Comparison of ENCODE assay signal across 1 mouse cellular context in genomic region chr5:121593451-121594401, GRCm38 (mm10).
TF ChIP-seq lines count a peak whose summit lies in the region.

Gene Aldh2 (minus strand): TSS chr5:121593824.

TF ChIP-seq in CH12.LX, 34 proteins besides CTCF, POLR2A, EP300 and RAD21 (continued from another document):
- TF ChIP-seq JUN (IDR thresholded peaks at IDR 0.05; ENCODE audit: insufficient read depth, low read depth, low read length) (no peak), NELFE (IDR thresholded peaks at IDR 0.05; ENCODE audit: low read depth, low read length) (peak; percentile 80), ELF1 (IDR thresholded peaks at IDR 0.05; ENCODE audit: low read depth, low read length) (peak; percentile 16; the same call in 1 of the 2 replicates), ETS1 (conservative IDR thresholded peaks at IDR 0.05; ENCODE audit: low read depth, low read length) (no peak), USF1 (IDR thresholded peaks at IDR 0.05; ENCODE audit: low read depth, low read length) (peak; percentile 89), JUND (conservative IDR thresholded peaks at IDR 0.05; ENCODE audit: low read depth, low read length) (no peak), ZMIZ1 (IDR thresholded peaks at IDR 0.05; ENCODE audit: low read depth, low read length) (0 out of 2 replicates have a peak, but pooled peaks have one; percentile 35), CHD1 (IDR thresholded peaks at IDR 0.05; ENCODE audit: low read depth, low read length) (no peak), UBTF (IDR thresholded peaks at IDR 0.05; ENCODE audit: low read depth, low read length) (no peak), ZNF384 (IDR thresholded peaks at IDR 0.05; ENCODE audit: low read depth, low read length) (no peak), ZC3H11A (IDR thresholded peaks at IDR 0.05; ENCODE audit: low read depth, low read length) (no peak), SIN3A (IDR thresholded peaks at IDR 0.05; ENCODE audit: low read length) (peak; percentile 90; the same call in 1 of the 2 replicates), MAFK (IDR thresholded peaks at IDR 0.05; ENCODE audit: insufficient replicate concordance, low read length) (no peak), NRF1 (IDR thresholded peaks at IDR 0.05; ENCODE audit: low read depth, low read length) (peak; percentile 26; the same call in 1 of the 2 replicates), MAX (IDR thresholded peaks at IDR 0.05; ENCODE audit: low read length) (peak; percentile 82), ZKSCAN1 (IDR thresholded peaks at IDR 0.05; ENCODE audit: borderline replicate concordance, low read depth, low read length) (no peak), PAX5 (IDR thresholded peaks at IDR 0.05; ENCODE audit: low read length) (no peak), IRF4 (IDR thresholded peaks at IDR 0.05; ENCODE audit: low read depth, low read length) (0 out of 2 replicates have a peak, but pooled peaks have one; percentile 46), SMC3 (IDR thresholded peaks at IDR 0.05; ENCODE audit: low read depth, low read length) (no peak), RCOR1 (conservative IDR thresholded peaks at IDR 0.05; ENCODE audit: low read depth, low read length) (no peak), GABPA (IDR thresholded peaks at IDR 0.05; ENCODE audit: insufficient replicate concordance, low read depth, low read length) (no peak), CHD2 (IDR thresholded peaks at IDR 0.05; ENCODE audit: low read length) (no peak), POLR2AphosphoS2 (IDR thresholded peaks at IDR 0.05; ENCODE audit: low read depth, low read length) (no peak)
